Mouse (Mus musculus) lung, postnatal 4 days (tissue): ENCODE measurements around the gene Mcrip2.

ENCODE experiments used
- DNase-seq, 2 experiments: peaks; one replicate each; pipeline ENCODE4 v3.0.0; 2021

Gene Mcrip2

DNA sequence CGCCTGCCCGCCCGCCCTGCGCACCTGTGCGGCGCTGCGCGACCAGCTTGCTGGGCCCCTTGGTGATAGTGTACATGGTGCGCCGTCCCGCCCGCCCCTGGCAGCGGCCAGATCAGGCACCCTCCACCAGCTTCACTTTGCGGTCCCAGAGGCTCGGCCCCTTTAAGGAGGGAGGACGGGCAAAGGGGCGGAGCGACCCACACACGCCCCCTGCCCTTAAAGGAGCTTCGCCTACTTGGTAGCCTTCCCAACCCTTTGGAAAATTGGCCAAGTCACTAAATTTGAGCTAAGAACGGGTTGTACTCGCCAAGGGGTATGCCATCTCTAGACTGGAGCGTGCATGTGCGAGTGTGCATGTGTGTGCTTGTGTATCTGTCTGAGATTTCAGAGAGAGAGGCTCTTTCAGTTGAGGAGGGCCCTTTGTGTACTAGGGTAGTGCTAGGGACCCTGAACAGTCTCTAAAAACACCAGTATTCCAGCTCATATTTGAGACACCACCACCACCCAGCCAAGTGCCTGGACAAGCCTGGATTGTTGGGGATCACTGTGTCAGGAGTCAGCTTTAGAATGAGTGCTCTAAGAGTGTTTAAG lies at the start of gene Mcrip2:
Gene Mcrip2 (minus strand): TSS at position 164 of the 591 bp plus-strand sequence.
- DNase-seq = peak; percentile 85 to 88

DNA sequence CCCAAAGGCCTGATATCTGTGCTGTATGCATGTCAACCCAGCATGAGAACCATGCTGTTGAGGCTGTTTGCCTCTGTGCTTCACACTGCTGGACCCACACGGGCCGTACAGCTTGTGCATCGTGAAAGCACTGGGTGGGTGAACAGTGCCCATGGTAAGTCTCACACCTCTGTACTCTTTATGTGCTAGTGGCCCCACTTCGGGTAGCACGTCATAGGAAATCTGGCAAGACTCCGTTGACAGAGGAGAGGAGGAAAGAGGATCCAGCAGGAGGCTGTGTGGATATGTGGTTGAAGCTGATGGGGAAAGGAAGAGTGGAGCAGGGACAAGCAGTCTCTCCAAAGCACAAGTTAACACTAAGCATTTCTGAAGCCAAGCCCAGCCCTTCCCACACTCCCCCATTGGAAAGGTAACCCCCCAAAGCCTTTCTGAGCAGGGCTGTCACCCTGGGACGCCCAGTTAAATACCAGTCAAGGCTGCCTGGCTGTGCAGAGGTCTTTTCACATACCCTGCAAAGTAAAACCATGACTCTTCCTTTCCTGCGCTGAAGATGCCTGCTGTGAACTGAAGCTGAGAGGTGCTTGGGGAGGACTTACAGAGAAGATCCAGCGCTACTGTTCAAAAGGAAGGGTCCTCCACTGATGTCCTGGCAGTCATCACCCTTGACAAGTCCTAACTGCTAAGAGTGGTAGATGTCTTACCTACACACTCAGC lies 49.6 kb upstream of the Mcrip2 start:
- DNase-seq = no peak

DNA sequence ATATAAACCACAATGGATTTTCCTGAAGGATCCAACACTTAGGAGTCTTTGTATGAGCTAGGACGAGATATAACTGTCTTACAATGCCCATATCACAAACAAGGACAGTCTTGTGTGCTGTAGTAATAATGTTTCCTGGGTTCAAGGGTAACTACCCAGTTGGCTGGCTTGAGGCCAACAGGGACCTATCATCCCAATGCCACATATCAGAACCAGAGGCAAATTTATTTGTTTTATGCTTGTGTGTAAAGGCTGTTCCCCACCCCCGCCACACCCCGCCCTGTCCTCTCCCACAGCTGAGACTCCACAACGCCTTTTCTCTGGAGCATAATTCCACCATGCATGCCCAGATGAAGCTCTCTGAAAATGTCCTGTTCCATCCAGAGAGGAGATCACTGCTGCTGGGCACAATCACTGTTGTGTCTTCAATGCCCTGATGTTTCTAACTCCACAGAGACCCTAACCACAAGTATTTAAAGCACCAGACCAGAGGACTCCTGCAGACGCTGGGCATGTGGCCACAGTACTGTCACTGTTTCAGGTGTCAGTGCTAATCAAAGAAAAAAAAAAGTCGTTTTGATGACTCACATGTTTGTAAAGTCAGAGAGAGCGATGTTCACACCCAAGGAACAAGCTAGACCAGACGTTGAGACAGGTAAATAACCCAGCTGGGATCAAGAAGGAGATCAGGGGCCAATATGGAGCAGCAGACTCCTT lies 48.5 kb upstream of the Mcrip2 start:
- no peak for DNase-seq

DNA sequence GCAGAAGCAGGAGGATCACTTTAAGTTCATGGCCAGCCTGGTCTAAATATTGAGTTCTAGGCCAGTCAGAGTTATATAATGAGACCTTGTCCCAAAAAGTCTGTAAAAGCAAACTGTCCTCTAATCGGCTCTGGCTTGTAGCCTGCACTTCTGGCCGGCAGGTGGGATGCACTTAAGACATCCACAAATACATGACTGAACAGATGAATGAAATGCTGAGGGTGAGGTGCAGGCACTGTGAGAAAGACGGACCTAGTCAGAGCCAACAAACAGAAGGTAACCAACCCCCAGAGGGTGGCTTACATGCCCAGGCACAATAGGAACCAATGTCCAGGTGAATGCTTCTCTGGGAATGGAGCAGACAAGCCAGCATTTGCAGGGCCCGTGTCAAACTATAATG lies 45.7 kb upstream of the Mcrip2 start:
- DNase-seq = no peak

DNA sequence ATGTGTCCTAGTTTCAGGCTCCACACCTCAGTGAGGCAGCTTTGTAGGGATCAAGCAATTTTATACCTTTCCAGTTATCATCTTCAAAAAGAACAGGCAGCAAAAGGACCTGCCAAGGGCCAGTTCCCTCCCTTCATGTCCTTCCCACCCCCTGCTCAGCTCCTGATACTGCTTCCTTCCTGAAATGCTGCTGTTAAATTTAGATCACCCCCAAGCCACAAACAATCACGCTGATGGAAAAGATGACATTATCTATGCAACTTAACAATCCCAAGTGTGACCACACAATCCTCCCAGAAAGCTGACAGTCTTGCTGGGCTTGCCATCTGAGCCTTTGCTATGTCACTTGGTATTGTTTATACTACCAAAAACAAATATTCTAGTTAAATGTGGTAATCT lies 45.3 kb upstream of the Mcrip2 start:
- peak in 1 of 2 experiments; percentile 10 for DNase-seq

DNA sequence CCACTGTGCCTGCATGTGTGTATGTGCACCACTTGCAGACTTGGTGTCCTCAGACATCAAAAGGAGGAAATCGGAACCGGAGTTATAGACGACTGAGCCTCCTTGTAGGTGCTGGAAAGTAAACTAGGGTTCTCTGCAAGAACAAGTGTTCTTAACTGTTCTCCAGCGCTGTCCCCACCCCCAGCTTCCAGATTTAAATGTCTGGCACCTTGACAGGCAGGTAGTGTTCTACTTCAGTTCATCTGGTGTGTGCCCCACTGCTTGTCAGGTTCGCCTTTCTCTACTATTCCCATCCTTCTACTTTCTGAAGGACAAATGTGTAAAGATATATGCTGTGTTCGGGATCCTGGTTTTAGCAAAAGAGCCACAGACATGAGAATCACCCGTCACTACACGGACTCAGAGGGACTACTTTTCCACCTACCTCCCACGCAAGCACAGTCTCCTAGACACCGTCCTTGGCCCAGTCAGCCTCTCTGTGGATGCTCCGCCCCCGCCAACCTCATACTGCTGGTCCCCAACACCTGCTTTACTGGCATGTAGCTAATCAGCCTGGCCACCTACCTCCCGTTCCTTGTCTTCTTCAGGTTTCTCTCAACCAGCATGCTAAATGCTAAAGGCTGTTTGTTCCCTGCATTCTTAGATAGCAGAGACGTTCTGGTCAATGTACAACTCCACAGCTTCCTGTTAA lies 44.8 kb upstream of the Mcrip2 start:
- DNase-seq = no peak

DNA sequence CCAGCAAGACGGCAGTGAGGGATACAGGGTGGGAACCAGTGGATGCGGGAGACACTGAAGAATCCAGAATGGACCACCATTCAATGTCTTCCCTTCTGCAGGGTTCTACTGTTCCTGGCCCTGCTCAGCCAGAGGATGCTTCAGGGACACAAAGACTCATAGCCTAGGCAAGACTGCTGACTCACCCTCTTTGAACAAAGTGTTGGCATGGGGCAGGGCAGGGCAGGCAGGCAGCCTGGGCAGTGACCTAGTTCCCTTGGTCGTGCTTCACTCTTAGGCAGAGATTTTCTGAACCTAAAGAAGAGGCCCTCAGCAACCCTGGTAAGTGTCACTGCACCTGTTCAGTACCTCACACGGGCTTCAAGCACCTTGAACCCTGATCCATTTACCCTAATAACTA lies 43.3 kb upstream of the Mcrip2 start:
- no peak for DNase-seq

DNA sequence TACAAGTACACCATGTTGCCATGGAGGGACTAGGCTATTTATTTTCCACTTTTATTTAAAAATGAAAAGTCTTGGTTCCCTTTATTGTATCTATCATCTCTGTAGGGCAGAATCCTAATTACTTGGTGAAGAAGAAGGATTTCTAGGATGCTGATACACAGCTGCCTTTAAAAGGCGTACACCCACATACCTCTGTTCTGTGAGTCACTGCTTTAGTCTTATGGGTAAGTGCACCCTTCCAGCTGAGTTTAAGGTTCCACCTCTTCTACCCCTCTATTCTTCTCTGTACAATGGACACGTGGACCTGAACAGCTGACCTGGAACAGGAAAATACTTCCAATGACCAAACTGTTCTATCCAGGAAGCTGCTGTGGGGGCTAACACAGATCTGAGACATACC lies 39.1 kb upstream of the Mcrip2 start:
- no peak for DNase-seq

DNA sequence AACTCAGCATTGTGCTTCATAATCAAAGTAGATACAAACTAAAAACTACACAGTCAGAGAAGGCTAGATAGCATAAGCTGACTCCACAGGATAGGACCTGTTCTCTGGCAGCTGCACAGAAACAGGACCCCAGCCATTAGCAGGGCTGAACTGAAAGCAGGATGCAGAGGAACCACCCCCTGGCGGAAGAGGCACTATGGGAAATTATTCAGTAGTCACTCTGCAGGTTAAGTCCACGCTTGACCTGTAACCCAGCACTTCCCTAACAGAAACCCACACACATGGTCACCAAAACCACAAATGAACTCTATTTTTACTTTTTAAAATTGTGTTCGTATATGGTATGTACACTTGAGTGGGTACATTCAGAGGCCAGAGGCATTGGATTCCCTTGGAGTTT lies 34.5 kb upstream of the Mcrip2 start:
- DNase-seq = no peak

DNA sequence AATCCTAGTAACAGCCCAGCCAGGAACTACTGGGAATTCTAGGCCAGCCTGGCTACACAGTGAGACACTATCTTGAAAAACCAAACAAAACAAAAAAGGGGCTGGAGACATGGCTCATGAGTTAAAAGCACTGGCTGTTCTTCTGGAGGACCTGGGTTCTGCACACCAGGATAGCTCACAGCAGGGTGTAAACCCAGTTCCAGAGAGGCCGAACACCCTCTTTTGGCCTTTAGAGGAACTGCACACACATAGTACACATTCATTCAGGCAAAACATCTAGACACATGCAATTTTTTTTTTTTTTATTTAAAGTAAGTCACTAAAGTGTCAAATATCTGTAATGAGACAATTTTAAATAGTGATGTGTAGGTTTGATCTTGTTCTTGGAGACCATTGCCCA lies 31.6 kb upstream of the Mcrip2 start:
- DNase-seq = no peak

DNA sequence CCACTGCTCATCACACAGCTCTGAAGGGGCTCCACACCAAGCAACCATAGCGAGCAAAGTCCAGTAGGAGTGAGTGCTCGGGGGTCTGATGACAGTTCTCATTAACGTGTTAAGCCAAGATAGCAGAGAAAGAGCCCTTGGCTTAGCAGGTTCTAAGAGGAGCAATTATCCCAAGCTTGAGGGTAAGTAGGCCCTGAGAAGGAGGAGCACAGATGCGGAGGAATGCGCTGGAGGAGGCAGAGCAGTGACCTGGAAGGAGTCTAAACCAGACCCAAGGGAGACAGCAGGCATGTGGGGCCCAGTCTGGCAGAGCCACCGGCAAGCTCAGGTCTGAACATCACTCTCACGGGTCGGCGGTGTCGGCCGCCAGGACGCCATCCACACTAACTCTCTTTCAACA lies 27.3 kb upstream of the Mcrip2 start:
- DNase-seq = no peak

DNA sequence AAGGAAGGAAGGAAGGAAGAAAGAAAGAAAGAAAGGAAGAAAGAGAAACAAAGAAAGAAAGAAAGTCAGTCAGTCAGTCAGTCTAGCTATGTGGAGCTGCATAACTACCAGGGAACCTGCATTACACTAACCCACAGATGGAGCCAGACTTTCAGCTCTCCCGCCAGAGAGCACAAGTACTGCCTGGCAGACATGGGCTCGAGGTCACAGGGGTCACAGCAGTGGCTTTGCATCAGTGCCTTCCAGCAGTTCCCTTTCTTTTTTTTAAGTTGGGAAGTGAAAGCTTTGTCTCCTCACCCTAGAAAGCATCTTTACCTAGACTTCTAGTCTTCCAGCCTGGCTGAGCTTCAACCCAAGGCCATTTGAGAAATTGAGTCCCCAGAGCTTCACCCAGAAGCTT lies 26.9 kb upstream of the Mcrip2 start:
- DNase-seq = no peak

DNA sequence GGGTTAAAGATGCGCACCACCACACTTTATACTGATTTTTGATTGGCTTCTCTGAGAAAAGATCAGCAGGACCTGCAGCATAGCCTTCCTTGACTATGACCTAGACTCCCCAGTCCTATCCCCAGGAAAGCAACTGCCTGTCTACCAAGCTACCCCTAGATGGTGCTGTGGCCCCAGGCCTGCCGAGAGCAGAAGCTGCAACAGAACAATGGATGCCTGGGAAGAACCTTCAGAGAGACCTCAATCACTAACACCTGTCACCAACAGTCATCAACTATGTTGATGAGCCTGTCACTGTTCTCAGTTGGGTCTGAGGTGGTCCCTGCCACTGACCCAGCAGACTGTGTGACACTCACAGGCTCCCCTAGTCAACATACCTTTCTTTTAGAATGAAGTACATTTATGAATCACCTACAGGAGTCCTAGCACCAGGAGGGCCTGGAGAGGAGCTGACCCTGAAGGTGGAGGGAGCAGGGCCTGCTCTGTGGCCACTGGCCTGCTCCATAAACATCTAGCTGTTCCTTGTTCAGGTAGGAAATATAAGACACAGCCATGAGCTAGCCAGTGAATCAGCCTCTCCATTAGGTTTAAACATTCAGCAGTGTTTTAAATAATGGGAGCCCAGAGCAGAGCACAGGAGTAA lies 25.5 kb upstream of the Mcrip2 start:
- peak; percentile 68 to 80 for DNase-seq

DNA sequence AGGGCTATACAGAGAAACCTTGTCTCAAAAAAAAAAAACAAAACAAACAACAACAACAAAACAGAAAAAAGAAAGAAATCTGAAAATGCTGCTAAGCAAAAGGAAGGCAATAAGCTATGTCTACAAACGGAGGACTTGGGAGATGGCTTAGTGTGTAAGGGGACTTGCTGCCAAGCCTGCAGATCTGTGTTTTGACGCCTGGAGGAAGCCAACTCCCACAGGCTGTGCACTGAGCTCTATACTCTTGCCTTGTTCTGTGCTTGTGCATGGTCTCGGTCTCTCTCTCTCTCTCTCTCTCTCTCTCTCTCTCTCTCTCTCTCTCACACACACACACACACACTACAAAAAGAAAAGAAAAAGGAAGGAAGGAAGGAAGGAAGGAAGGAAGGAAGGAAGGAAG lies 20.3 kb upstream of the Mcrip2 start:
- no peak for DNase-seq

DNA sequence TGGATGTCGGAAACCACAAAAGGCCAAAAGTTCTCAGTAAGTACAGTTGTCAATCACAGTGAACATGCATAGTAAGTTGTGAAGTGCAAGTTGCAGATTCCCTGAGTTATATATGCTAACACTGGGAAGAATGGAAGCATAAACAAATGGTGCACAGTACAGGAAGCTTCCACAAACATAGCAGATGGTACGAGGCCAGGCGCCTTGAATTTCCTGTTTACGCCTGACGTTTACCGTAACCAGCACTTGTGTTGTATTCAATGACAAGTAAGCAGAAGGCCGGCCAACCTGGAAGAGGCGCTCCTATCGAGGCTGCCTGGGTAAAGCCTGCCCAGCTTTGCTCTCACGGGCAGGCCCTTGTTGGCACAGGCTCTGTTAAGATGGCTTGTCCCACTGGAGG lies 18.9 kb upstream of the Mcrip2 start:
- peak; percentile 46 to 78 for DNase-seq

DNA sequence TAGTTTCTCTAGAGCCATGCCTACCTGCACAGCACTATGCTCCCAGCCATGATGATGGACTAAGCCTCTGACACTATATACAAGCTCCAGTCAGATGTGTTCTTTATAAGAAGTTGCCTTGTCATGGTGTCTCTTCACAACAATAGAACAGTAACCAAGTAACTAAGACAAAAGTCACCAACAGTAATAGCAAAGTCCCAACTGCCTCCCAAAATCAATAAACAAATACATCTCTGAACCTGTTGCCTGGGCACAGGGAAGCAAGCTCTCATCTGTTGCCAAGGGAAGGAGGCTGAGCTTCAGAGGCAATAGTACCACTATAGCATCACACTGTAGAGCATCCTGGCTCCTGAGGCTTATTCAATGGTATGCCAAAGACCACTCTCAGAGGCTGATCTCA lies 18.2 kb upstream of the Mcrip2 start:
- no peak for DNase-seq

DNA sequence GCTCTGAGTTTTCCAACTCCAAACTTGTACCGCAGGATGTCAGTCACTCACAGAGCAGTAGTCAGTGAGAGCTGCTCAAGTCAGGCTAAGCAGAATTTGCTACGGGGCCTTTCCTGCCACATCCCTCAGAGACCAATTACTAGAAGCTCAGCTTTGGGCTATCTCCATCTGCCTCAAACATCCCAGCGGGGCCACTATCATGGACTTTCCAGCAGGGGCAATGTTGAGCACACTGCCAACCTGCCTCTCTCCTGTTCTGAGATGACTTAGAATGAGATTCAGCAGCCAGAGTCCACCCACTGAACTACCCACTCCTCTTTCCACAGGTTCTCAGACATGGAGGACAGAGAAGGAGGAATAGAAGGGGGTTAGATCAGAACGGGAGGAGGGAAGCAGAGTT lies 17.1 kb upstream of the Mcrip2 start:
- DNase-seq = peak in 1 of 2 experiments; percentile 38

DNA sequence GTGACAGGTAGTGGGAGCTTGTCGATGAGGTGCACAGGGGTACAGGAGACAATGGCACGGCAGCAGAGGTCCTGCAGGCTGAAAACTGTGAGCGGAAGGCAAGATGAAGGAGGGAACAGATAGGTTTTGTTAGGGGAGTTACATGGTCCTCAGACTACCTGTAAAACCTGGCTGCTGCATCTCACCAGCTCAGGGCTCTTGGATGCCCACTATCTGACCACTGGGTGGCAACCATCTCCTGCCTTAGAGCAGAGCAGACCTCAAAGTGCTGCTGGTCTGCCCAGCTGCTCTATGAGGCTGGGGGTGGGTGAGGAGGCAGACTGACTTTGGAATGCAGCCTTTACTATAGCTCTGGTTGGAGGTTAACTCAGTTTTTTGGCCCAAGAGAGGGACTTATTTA lies 15.3 kb upstream of the Mcrip2 start:
- DNase-seq = no peak

DNA sequence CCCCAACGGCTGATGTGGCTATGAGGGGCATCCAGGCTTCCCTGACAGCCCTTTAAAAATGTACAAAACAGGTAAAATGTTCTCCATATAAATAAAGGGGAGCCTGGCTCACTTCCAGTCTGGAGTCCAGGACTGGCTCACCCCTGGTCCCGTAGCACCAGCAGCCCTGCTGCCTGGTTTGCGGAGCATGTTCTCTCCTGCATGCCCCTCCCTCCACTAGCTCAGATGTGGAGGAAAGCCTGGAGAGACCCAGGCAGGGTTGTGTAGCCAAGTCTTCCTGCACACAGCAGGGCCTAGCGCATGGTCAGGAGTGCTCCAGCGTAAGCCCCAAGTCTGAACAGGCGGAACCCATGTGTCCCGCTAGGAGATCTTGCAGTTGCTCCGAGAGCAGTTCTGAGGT lies 14.7 kb upstream of the Mcrip2 start:
- DNase-seq = no peak

DNA sequence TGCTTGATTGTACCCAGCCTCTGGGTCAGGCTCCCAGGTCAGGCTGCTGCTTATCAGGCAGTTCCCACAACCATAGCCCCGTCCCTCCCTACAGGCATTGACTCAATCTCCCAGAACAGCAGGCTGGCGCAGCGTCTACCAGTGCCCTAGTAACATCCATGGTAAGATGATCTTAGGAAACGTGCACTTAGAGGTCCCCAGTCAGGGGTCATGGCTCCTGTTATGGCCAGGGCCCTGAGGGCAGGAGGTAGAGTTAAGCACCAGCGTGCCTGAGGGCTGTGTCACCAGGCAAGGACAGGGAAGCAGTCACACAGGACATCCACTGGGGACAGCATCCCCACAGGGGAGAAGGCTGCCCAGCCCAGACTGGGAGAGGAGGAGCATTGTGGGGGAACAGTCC lies 13.7 kb upstream of the Mcrip2 start:
- DNase-seq = no peak

DNA sequence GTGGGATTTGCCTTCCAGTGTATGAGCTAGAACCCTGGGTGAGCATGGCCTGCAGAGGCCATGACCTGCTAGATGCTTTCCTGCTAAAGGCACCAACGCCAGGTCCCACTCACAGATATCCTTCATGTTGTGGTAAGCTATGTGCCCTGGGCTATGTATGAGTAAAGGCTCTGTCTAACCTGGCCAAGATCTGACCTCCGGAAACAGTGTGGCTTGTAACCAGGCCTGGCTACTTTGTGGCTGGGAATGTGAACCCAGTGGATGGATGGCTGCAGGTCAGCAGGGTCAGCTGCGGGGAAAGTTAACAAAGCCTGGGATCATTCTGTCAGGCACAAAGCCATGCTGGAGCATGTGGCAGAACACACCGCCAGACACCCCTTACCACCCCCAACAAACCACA lies 13.1 kb upstream of the Mcrip2 start:
- no peak for DNase-seq

DNA sequence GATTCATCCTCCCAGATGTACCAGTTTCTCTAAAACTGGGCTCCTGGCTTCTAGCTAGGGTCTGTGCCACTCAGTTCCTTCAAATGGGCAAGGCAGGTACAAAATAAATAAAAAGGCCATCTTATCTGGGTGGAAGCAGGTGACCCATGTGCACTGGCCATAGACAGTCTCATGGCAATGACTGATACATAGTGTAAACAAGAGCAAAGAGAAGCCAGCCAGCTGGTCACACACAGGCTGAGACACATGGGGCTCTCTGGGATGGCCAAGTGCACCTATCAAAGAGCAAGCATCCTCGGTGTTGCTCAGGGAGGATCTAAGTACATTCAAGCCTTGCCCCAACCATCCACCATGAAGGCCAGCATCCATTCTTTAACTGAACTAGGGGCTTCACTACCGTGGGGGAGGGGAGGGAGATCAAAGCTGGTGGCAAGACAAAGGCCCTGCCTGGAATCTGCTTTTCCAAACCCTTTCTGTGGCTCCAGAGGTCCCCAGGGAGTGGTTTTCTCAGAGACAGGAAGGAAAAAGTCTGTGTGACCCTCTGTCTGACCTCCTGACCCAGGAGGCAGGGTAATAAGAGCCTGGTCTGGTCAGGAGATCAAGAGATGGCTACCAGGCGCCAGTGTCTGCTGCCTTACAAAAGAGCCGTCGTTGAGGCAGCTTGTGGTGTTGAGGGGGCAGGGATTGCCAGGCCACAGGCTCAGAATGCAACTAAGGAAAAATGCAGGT lies 12.5 kb upstream of the Mcrip2 start:
- no peak for DNase-seq
